Mouse (Mus musculus) ES-Bruce4 (cell line): ENCODE results near the gene Lrp6. TPM values are rescaled to one million over a fixed set of nuclear protein-coding genes. Genes with fewer than 3 reads are reported as not detected.

Source experiments
- H3K27ac ChIP-seq: 2 replicates; pipeline ENCODE4 v1.5.1; 2012; ENCODE audit warnings: low read length, inconsistent platforms; ENCODE audit not compliant: insufficient read depth
- H3K27me3 ChIP-seq: 2 replicates; pipeline ENCODE4 v1.6.1; 2012; ENCODE audit warnings: mild to moderate bottlenecking, low read length, inconsistent platforms; ENCODE audit not compliant: control insufficient read depth, poor library complexity, insufficient read depth, severe bottlenecking
- H3K36me3 ChIP-seq: 2 replicates; pipeline ENCODE4 v1.6.1; 2012; ENCODE audit warnings: inconsistent platforms, mild to moderate bottlenecking, low read length, moderate library complexity; ENCODE audit not compliant: control insufficient read depth, poor library complexity, insufficient read depth, severe bottlenecking
- H3K4me1 ChIP-seq: one replicate; pipeline ENCODE4 v1.8.1; 2011; ENCODE audit warnings: low read length; ENCODE audit not compliant: control insufficient read depth, insufficient read depth
- H3K4me3 ChIP-seq: 2 replicates; pipeline ENCODE4 v1.5.1; 2011; ENCODE audit warnings: low read depth, mild to moderate bottlenecking, low read length
- H3K9ac ChIP-seq: 2 replicates; pipeline ENCODE4 v1.6.1; 2012; ENCODE audit warnings: low read depth, mild to moderate bottlenecking, inconsistent platforms; ENCODE audit not compliant: poor library complexity, severe bottlenecking
- H3K9me3 ChIP-seq: replicated peaks from 2 replicates; pipeline ENCODE4 v1.6.1; 2012; ENCODE audit warnings: mild to moderate bottlenecking, low read length, inconsistent platforms; ENCODE audit not compliant: control insufficient read depth, poor library complexity, insufficient read depth, severe bottlenecking
- CTCF ChIP-seq: IDR thresholded peaks from one replicate; pipeline ENCODE4 v1.8.1; 2011; ENCODE audit warnings: low read depth, low read length
- EP300 ChIP-seq: IDR thresholded peaks from 2 replicates; pipeline ENCODE4 v1.6.1; 2011; ENCODE audit warnings: low read depth, low read length; ENCODE audit not compliant: insufficient read depth
- POLR2A ChIP-seq: IDR thresholded peaks from one replicate; pipeline ENCODE4 v1.8.1; 2011; ENCODE audit warnings: low read length; ENCODE audit not compliant: insufficient read depth
- polyA plus RNA-seq: library from polyadenylated mRNA; stranded (reverse); fragments of >200 nt; gene quantifications from 2 replicates; pipeline ENCODE4 v1.2.4, GENCODE M21; 2011; ENCODE audit warnings: low read depth; ENCODE audit not compliant: missing spikeins, insufficient read depth, insufficient read length

Lrp6 gene
- polyA plus RNA-seq, 1 experiment, result 46.3 TPM

- Histone ChIP-seq H3K4me1 (peaks cover 2% of the 10 kb centered on the region), H3K27me3 (no peaks in the 10 kb centered on the region), H3K9ac (no peak overlapping the region), H3K9me3 (no peaks in the 10 kb centered on the region), H3K27ac (no peak overlapping the region), H3K36me3 (peaks cover 3% of the 10 kb centered on the region; the same call in 1 of the 2 replicates), H3K4me3 (no peak overlapping the region)
- TF ChIP-seq EP300, result no peak
- no peak for TF ChIP-seq CTCF
- no peak for TF ChIP-seq POLR2A
These were observed 23.2 kb downstream of the Lrp6 start for GRCm38 (mm10) chr6:134543607-134544006.

- peaks cover 2% of the 10 kb centered on the region for H3K4me1 ChIP-seq
- H3K36me3 ChIP-seq, result peaks cover 3% of the 10 kb centered on the region; the same call in 1 of the 2 replicates
- no peak overlapping the region for H3K27ac ChIP-seq
- H3K9ac ChIP-seq, result no peak overlapping the region
- H3K4me3 ChIP-seq, result no peak overlapping the region
- no peaks in the 10 kb centered on the region for H3K9me3 ChIP-seq
- TF ChIP-seq CTCF, result no peak
- no peak for TF ChIP-seq POLR2A
- TF ChIP-seq EP300, result no peak
- no peaks in the 10 kb centered on the region for H3K27me3 ChIP-seq
These were observed 24.4 kb downstream of the Lrp6 start for GRCm38 (mm10) chr6:134542374-134542773.

- H3K4me1 ChIP-seq, result peaks cover 2% of the 10 kb centered on the region
- no peak overlapping the region for H3K9ac ChIP-seq
- no peaks in the 10 kb centered on the region for H3K9me3 ChIP-seq
- no peaks in the 10 kb centered on the region for H3K27me3 ChIP-seq
- peaks cover 3% of the 10 kb centered on the region; the same call in 1 of the 2 replicates for H3K36me3 ChIP-seq
- no peak overlapping the region for H3K4me3 ChIP-seq
- H3K27ac ChIP-seq, result no peak overlapping the region
- no peak for TF ChIP-seq EP300
- TF ChIP-seq CTCF, result no peak
- no peak for TF ChIP-seq POLR2A
These were observed 26.6 kb downstream of the Lrp6 start for GRCm38 (mm10) chr6:134540161-134540560.

DNA sequence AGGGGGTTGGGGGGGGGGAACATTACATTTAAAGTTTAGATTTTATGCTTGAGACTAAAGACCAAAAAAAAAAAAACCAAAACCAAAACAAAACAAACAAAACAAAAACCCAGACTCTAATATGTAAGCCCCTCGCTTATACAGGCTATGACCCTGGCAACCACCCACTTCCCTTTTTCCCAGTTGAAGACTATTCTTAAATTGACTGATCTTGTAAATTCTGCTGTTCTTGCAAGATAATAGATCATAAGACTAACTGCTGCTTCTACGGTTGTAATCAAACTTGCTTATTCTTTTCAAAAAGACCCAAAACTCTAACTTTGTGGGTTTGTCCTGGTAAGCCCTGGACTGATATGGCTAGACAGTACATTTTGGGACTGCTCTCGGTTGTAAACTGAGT lies 27.3 kb downstream of the Lrp6 start:
- no peak overlapping the region for H3K27ac ChIP-seq
- H3K9me3 ChIP-seq, result no peaks in the 10 kb centered on the region
- H3K9ac ChIP-seq, result no peak overlapping the region
- H3K4me1 ChIP-seq, result peaks cover 2% of the 10 kb centered on the region
- H3K27me3 ChIP-seq, result no peaks in the 10 kb centered on the region
- H3K4me3 ChIP-seq, result no peak overlapping the region
- TF ChIP-seq EP300 (no peak), POLR2A (no peak), CTCF (no peak)
- H3K36me3 ChIP-seq, result peaks cover 3% of the 10 kb centered on the region; the same call in 1 of the 2 replicates

DNA sequence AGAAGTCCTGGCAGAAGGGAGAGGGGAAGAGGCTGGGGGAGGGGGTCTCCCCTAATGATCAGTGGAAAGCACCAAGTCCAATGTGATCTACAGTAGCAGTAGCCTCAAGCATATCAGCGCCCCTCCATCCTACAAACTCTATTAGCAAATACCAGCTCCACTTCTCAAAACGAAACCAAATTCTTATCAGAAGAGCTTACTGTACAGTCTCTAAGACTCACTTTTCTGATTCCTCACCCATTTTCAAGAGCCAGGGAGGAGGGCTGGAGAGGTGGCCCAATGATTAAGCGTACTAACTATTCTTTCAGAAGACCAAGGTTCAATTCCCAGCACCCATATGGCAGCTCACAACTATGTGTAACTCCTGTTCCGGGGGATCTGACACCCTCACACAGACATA lies 28.0 kb downstream of the Lrp6 start:
- H3K4me1 ChIP-seq, result peaks cover 2% of the 10 kb centered on the region
- no peak overlapping the region for H3K4me3 ChIP-seq
- no peaks in the 10 kb centered on the region for H3K27me3 ChIP-seq
- no peak overlapping the region for H3K9ac ChIP-seq
- TF ChIP-seq CTCF (no peak), POLR2A (no peak), EP300 (no peak)
- H3K27ac ChIP-seq, result no peak overlapping the region
- peaks cover 3% of the 10 kb centered on the region; the same call in 1 of the 2 replicates for H3K36me3 ChIP-seq
- H3K9me3 ChIP-seq, result no peaks in the 10 kb centered on the region

DNA sequence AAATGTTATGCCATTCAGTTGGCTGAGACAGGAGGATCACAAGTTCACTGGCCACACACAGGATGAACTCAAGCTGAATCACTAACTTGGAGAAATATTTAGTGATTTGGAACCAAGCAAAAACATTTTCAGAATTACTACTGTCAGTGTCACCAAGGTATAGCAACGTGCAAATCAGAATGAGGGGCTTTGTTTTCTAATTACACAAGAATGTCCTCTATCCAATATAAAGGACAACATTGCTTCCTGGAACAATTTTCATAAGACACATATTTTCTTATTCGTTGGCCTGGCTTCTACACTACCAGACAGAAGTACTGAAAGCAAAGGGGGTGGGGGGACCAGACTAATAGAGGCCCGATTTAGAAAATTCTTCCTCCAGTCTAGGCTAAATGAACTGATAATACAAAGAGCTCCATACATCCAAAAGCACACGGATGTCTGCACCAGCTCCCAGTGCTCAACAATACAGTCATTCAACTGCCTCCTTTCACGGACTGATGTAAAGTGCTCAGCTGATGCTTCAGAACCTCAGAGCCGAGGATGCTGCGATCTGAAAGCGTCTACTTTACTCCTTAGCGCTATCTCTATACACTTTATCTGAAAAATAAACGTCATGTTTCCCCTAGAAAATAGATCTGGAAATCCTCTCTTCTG lies 29.2 kb downstream of the Lrp6 start:
- Histone ChIP-seq H3K4me1 (no peaks in the 10 kb centered on the region), H3K27ac (no peak overlapping the region), H3K27me3 (no peaks in the 10 kb centered on the region), H3K4me3 (no peak overlapping the region), H3K9me3 (no peaks in the 10 kb centered on the region), H3K36me3 (peaks cover 3% of the 10 kb centered on the region; the same call in 1 of the 2 replicates), H3K9ac (no peak overlapping the region)
- no peak for TF ChIP-seq POLR2A
- no peak for TF ChIP-seq CTCF
- no peak for TF ChIP-seq EP300
